Mouse (Mus musculus) kidney, adult 2 months (tissue): ENCODE results near the gene Dab1.

Experiments used
- CTCF ChIP-seq: fragments of 200-500 bp; conservative IDR thresholded peaks from 2 replicates; pipeline ENCODE4 v1.5.1; 2011; ENCODE audit warnings: low read depth, mild to moderate bottlenecking, control low read depth, low read length, moderate library complexity, mixed read lengths; ENCODE audit not compliant: insufficient read depth, insufficient read length
- POLR2A ChIP-seq: fragments of 200-500 bp; IDR thresholded peaks from one replicate; pipeline ENCODE4 v1.6.1; 2011; ENCODE audit warnings: low read depth, low read length, control low read depth

- TF ChIP-seq POLR2A = no peak
- no peak for TF ChIP-seq CTCF
Measured at GRCm38 (mm10) chr4:104026834-104027233, 407.7 kb downstream of the Dab1 start.
